Mouse (Mus musculus) ES-E14 (cell line): ENCODE data around the gene Rogdi.

ENCODE experiments used
- CHD2 ChIP-seq: IDR thresholded peaks from 2 replicates; pipeline ENCODE4 v1.6.1; 2014; ENCODE audit warnings: mild to moderate bottlenecking, low read depth, low read length, inconsistent platforms
- HCFC1 ChIP-seq: IDR thresholded peaks from 2 replicates; pipeline ENCODE4 v1.6.1; 2012; ENCODE audit warnings: low read length, inconsistent platforms, borderline replicate concordance; ENCODE audit not compliant: insufficient read depth
- MAFK ChIP-seq: IDR thresholded peaks from 2 replicates; pipeline ENCODE4 v1.6.1; 2014; ENCODE audit warnings: mild to moderate bottlenecking, low read depth, low read length, inconsistent platforms; ENCODE audit not compliant: insufficient read depth
- ZNF384 ChIP-seq: IDR thresholded peaks from 2 replicates; pipeline ENCODE4 v1.6.1; 2012; ENCODE audit warnings: low read depth, low read length, inconsistent platforms

DNA sequence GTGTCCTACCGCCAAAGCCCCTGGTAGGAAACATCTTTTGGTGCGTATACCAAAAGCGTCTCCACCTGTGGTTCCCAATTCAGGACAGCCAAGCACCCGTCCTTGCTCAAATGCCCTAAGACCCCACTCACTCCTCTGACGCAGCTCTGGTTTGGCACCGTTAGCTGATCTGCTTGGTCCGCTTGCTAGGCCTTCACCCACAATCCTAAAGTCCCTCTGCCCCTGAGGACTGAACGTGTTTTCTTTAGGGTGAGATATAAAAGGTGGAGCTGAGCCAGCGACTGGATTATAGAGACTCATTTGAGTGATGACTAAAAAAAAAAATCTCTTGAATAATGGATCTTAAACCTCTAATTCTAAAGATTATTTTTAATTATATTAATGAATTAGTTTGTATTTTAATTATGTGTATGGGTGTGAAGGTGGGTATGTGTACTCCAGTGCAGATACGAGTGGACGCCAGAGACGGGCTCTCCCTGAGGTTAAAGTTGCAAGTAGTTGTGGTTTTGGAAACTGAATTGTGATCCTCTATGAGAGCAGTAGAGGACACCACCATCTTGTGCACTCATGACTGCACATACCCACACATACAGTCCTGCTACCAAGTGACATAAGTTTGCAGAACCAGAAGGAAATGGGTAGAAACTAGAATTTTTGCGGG lies 48.5 kb downstream of the Rogdi start:
- TF ChIP-seq HCFC1 (no peak), ZNF384 (no peak), CHD2 (no peak), MAFK (no peak)
